Mouse (Mus musculus) midbrain, postnatal 0 days (tissue): Measurements from ENCODE around the gene Gm17651. TPM values are rescaled to one million over a fixed set of nuclear protein-coding genes. Genes with fewer than 3 reads are reported as not detected.

ENCODE experiments used
- ATAC-seq: fragments of 200-750 bp; cut with Nextera tagmentation; 2 replicates; pipeline ENCODE4 v1.8.0; 2017; ENCODE audit warnings: moderate number of reproducible peaks, mild to moderate bottlenecking, moderate TSS enrichment, moderate library complexity; ENCODE audit not compliant: low FRiP score
- DNase-seq: peaks from one replicate; pipeline ENCODE4 v3.0.0-alpha.2; 2015; ENCODE audit warnings: low spot score
- H3K27ac ChIP-seq: fragments of 300-500 bp; sonication (generic); 2 replicates; pipeline ENCODE4 v1.5.1; 2014; ENCODE audit warnings: low read depth, mild to moderate bottlenecking, low read length, mixed read lengths
- H3K27me3 ChIP-seq: fragments of 300-500 bp; sonication (generic); 2 replicates; pipeline ENCODE4 v1.6.1; 2014; ENCODE audit warnings: low read length, control low read depth, mixed read lengths; ENCODE audit not compliant: insufficient read depth
- H3K36me3 ChIP-seq: fragments of 300-500 bp; sonication (generic); 2 replicates; pipeline ENCODE4 v1.6.1; 2014; ENCODE audit warnings: low read length, control low read depth, mixed read lengths; ENCODE audit not compliant: insufficient read depth
- H3K4me1 ChIP-seq: fragments of 300-500 bp; sonication (generic); 2 replicates; pipeline ENCODE4 v1.6.1; 2014; ENCODE audit warnings: mild to moderate bottlenecking, control low read depth, antibody characterized with exemption, low read length, mixed read lengths; ENCODE audit not compliant: insufficient read depth
- H3K4me2 ChIP-seq: fragments of 300-500 bp; sonication (generic); 2 replicates; pipeline ENCODE4 v1.6.1; 2014; ENCODE audit warnings: low read depth, mild to moderate bottlenecking, low read length, mixed read lengths; ENCODE audit not compliant: poor library complexity, severe bottlenecking
- H3K4me3 ChIP-seq: fragments of 300-500 bp; sonication (generic); 2 replicates; pipeline ENCODE4 v1.5.1; 2014; ENCODE audit warnings: low read depth, mild to moderate bottlenecking, low read length, moderate library complexity
- H3K9ac ChIP-seq: fragments of 300-500 bp; sonication (generic); replicated peaks from 2 replicates; pipeline ENCODE4 v1.6.1; 2014; ENCODE audit warnings: mild to moderate bottlenecking, low read length, moderate library complexity, mixed read lengths; ENCODE audit not compliant: poor library complexity, severe bottlenecking
- H3K9me3 ChIP-seq: fragments of 300-500 bp; sonication (generic); 2 replicates; pipeline ENCODE4 v1.6.1; 2016; ENCODE audit warnings: low read length, control low read depth
- CTCF ChIP-seq: IDR thresholded peaks from 2 replicates; pipeline ENCODE4 v1.5.1; 2016; ENCODE audit warnings: antibody characterized with exemption, mild to moderate bottlenecking
- WGBS: fragments of 180-500 bp; shearing (Covaris S2); extraction: QIAGEN DNeasy Blood & Tissue Kit; methylation state at CpG from one replicate; pipeline ENCODE4 v1.1.7; 2014; 5-methylcytosine and 5-hydroxymethylcytosine counted together
- polyA plus RNA-seq: library from polyadenylated mRNA; unstranded; fragments of >200 nt; fragmentation: Nextera tagmentation; extraction: Ambion mirVana; gene quantifications from 2 replicates; pipeline ENCODE4 v1.2.1, GENCODE M21; 2015
- total RNA-seq: library from RNA; depleted of rRNA; stranded (reverse); fragments of >200 nt; gene quantifications from 2 replicates; pipeline ENCODE4 v1.2.3, GENCODE M21; 2014

The Gm17651 gene
- total and polyA plus RNA-seq, 2 experiments from 2014 or later = not detected

GRCm38 (mm10) chr3:97648518-97648917 lies 26.0 kb downstream of the Gm17651 start:
- H3K27ac ChIP-seq = no peak overlapping the region
- H3K9ac ChIP-seq = no peak overlapping the region
- H3K36me3 ChIP-seq = no peaks in the 10 kb centered on the region
- no peaks in the 10 kb centered on the region for H3K9me3 ChIP-seq
- DNase-seq (no peak), ATAC-seq (no peak)
- H3K4me3 ChIP-seq = no peak overlapping the region
- WGBS = 44% methylated on average over 1 of the region's 1 CpGs
- no peaks in the 10 kb centered on the region for H3K4me1 ChIP-seq
- no peaks in the 10 kb centered on the region for H3K27me3 ChIP-seq
- H3K4me2 ChIP-seq = no peak overlapping the region
- no peak for TF ChIP-seq CTCF

GRCm38 (mm10) chr3:97642001-97642400 lies 32.5 kb downstream of the Gm17651 start:
- Histone ChIP-seq H3K4me3 (no peak overlapping the region), H3K9me3 (no peaks in the 10 kb centered on the region), H3K4me2 (no peak overlapping the region), H3K9ac (no peak overlapping the region), H3K27ac (no peak overlapping the region), H3K36me3 (no peaks in the 10 kb centered on the region), H3K4me1 (no peaks in the 10 kb centered on the region), H3K27me3 (no peaks in the 10 kb centered on the region)
- no peak for DNase-seq
- ATAC-seq = no peak
- TF ChIP-seq CTCF = no peak
- WGBS = 89% methylated on average over 8 of the region's 9 CpGs

- no peak for TF ChIP-seq CTCF
- DNase-seq (no peak), ATAC-seq (no peak)
- H3K4me3 ChIP-seq = no peak overlapping the region
- H3K27ac ChIP-seq = no peak overlapping the region
- no peaks in the 10 kb centered on the region for H3K27me3 ChIP-seq
- H3K9ac ChIP-seq = no peak overlapping the region
- H3K36me3 ChIP-seq = no peaks in the 10 kb centered on the region
- no peaks in the 10 kb centered on the region for H3K9me3 ChIP-seq
- 91% methylated on average over 4 of the region's 4 CpGs for WGBS
- H3K4me2 ChIP-seq = no peak overlapping the region
- no peaks in the 10 kb centered on the region for H3K4me1 ChIP-seq
Measured at GRCm38 (mm10) chr3:97641396-97641795, 33.1 kb downstream of the Gm17651 start.

GRCm38 (mm10) chr3:97634288-97634761 lies 40.2 kb downstream of the Gm17651 start:
- DNase-seq (peak; percentile 21), ATAC-seq (no peak)
- no peak overlapping the region for H3K4me3 ChIP-seq
- H3K4me1 ChIP-seq = no peaks in the 10 kb centered on the region
- no peak overlapping the region for H3K27ac ChIP-seq
- H3K36me3 ChIP-seq = no peaks in the 10 kb centered on the region
- no peaks in the 10 kb centered on the region for H3K27me3 ChIP-seq
- 78% methylated on average over 3 of the region's 3 CpGs for WGBS
- H3K4me2 ChIP-seq = no peak overlapping the region
- no peaks in the 10 kb centered on the region for H3K9me3 ChIP-seq
- no peak for TF ChIP-seq CTCF
- no peak overlapping the region for H3K9ac ChIP-seq

- H3K27ac ChIP-seq = no peak overlapping the region
- WGBS = 85% methylated on average over 4 of the region's 4 CpGs
Measured at GRCm38 (mm10) chr3:97633456-97633855, 41.0 kb downstream of the Gm17651 start.

GRCm38 (mm10) chr3:97631258-97631860 lies 43.1 kb downstream of the Gm17651 start:
- Histone ChIP-seq H3K27ac (no peak overlapping the region), H3K36me3 (no peaks in the 10 kb centered on the region), H3K4me1 (no peaks in the 10 kb centered on the region), H3K9me3 (no peaks in the 10 kb centered on the region), H3K27me3 (no peaks in the 10 kb centered on the region), H3K9ac (no peak overlapping the region), H3K4me3 (no peak overlapping the region), H3K4me2 (no peak overlapping the region)
- ATAC-seq (no peak), DNase-seq (no peak)
- 86% methylated on average over 8 of the region's 8 CpGs for WGBS
- TF ChIP-seq CTCF = no peak

More at GRCm38 (mm10) chr3:97633456-97633855, 41.0 kb downstream of the Gm17651 start:
- Histone ChIP-seq H3K4me3 (no peak overlapping the region), H3K4me1 (no peaks in the 10 kb centered on the region), H3K4me2 (no peak overlapping the region), H3K36me3 (no peaks in the 10 kb centered on the region), H3K9me3 (no peaks in the 10 kb centered on the region), H3K9ac (no peak overlapping the region), H3K27me3 (no peaks in the 10 kb centered on the region)
- DNase-seq (no peak), ATAC-seq (no peak)
- TF ChIP-seq CTCF = no peak
